Mouse (Mus musculus): ENCODE results near the gene Smg6. TPM values are rescaled to one million over a fixed set of nuclear protein-coding genes. Genes with fewer than 3 reads are reported as not detected.

Smg6 gene
- polyA plus RNA-seq, 1 experiment = 40.8 TPM

DNA sequence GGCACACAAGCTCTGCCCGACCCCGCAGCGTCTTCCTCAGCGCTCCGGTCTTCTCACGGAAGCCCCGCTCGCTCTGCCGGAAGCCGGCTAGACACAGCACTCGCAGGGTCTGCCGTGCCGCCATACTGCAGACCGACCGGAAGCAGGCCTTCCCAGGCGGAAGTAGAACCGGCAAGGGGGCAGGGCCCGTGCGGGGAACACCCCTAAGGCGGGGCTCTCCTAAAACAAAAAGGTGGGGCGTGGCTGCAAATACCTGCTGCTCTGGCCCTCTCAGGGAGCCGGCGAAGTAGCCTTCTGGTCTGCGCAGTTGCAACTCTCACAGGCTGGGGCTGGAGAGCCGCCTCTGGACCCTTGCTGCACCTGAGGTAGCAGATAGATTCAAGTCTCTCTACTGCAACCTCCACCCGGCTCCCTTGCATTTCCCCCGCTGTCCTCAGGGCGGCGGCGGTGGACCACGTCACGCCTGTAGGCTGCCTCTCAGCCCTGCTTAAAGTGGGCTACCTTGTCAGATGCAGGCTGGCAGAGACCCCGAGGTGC is 253.1 kb downstream of the Smg6 start, which contains the start of gene Ovca2:
TSS of gene Ovca2 (minus strand) at position 164 of the 537 bp plus-strand sequence.
- Histone ChIP-seq H3K4me1 (ENCODE audit: control insufficient read depth, insufficient read depth, low read length) (no peaks in the 10 kb centered on the region; the same call in 1 of the 2 replicates), H3K4me3 (replicated peaks; ENCODE audit: extremely low read depth, low read depth, low read length) (peak within 1 kb of the TSS; percentile 78)
- DNase-seq = peak; percentile 90
- peak; percentile 67 for TF ChIP-seq CTCF (IDR thresholded peaks at IDR 0.05; ENCODE audit: insufficient read depth, low read length)
- TF ChIP-seq POLR2A (IDR thresholded peaks at IDR 0.05; ENCODE audit: borderline replicate concordance, extremely low read depth, low read depth, low read length) = peak; percentile 84
- under 1% methylated on average over 33 of the region's 33 CpGs for WGBS

DNA sequence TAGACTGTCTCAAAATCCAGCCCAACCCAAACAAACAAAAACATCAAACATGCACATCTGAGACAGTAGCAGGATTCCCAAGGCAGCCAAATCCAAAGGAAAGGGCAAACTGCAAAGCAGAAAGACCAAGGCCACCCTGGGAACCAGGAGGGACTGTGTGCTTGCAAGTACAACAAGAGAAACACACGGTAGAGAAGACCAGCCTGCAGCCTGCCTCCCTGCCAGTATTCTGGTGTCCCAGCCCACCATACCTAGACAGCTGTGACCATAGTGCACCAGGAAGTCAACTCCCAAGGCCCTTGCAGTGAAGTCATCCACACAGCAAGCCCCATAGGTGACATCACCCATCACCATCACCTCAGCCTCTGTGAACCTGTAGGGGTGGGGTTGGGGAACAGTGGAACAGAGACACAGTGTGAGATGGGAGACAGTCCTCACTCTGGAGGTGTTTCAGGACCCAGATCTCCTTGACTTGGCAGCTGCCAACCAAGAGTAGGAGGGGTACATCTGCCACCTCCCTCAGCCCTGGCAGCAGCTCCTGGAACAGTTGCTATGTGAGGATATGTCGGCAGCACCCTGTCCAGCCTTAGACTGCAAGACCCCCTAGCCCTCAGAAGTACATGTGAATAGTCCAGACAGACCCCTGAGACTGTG is 258.4 kb downstream of the Smg6 start:
- no peak for DNase-seq
- Histone ChIP-seq H3K4me3 (replicated peaks; ENCODE audit: extremely low read depth, low read depth, low read length) (no peak overlapping the region), H3K4me1 (ENCODE audit: control insufficient read depth, insufficient read depth, low read length) (no peaks in the 10 kb centered on the region)
- TF ChIP-seq POLR2A (IDR thresholded peaks at IDR 0.05; ENCODE audit: borderline replicate concordance, extremely low read depth, low read depth, low read length) (no peak), CTCF (IDR thresholded peaks at IDR 0.05; ENCODE audit: insufficient read depth, low read length) (no peak)
- WGBS = 71% methylated on average over 2 of the region's 2 CpGs

DNA sequence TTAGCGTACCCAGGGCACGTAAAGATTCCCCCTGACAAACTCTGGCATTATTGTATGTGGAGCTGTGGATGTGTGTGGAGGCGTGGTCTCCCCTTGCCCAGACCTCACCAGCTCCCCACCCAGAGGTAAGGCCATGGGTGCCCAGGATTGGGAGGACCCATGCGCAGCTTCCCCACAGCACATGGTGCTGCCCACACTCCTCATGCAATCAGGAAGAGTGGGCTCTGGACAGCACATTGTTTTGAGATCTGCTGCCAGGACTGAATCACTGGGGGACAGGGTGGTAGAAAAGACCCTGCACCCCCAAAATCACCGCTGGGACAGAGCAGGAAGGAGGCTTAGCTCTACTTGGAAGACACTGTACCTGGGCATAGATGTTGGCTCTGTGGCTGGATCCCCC is 258.9 kb downstream of the Smg6 start:
- H3K4me1 ChIP-seq (ENCODE audit: control insufficient read depth, insufficient read depth, low read length) = no peaks in the 10 kb centered on the region
- no peak overlapping the region for H3K4me3 ChIP-seq (replicated peaks; ENCODE audit: extremely low read depth, low read depth, low read length)
- 91% methylated on average over 5 of the region's 5 CpGs for WGBS
- DNase-seq = no peak
- TF ChIP-seq POLR2A (IDR thresholded peaks at IDR 0.05; ENCODE audit: borderline replicate concordance, extremely low read depth, low read depth, low read length) (no peak), CTCF (IDR thresholded peaks at IDR 0.05; ENCODE audit: insufficient read depth, low read length) (no peak)

DNA sequence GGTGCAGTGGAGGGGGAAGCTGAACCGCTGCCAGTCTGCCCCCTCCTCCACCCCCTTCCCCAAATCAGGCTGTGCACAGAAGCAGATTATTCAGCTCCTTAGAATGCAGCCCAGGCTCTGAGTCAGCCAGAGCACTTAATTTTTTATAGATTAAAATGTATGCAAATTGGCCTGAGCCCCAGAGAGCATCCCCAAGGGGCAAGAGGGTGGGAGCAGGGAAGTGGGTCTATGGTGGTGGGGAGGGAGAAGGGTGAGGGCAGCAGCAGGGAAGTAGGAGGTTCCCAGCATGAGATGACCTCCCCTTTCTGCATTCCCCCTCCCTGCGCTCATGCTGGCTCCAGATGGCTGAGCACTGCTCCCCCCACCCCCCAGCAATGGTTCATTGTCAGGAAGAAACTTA is 259.4 kb downstream of the Smg6 start:
- Histone ChIP-seq H3K4me1 (ENCODE audit: control insufficient read depth, insufficient read depth, low read length) (no peaks in the 10 kb centered on the region), H3K4me3 (replicated peaks; ENCODE audit: extremely low read depth, low read depth, low read length) (no peak overlapping the region)
- 76% methylated on average over 2 of the region's 2 CpGs for WGBS
- no peak for DNase-seq
- TF ChIP-seq CTCF (IDR thresholded peaks at IDR 0.05; ENCODE audit: insufficient read depth, low read length) = no peak

DNA sequence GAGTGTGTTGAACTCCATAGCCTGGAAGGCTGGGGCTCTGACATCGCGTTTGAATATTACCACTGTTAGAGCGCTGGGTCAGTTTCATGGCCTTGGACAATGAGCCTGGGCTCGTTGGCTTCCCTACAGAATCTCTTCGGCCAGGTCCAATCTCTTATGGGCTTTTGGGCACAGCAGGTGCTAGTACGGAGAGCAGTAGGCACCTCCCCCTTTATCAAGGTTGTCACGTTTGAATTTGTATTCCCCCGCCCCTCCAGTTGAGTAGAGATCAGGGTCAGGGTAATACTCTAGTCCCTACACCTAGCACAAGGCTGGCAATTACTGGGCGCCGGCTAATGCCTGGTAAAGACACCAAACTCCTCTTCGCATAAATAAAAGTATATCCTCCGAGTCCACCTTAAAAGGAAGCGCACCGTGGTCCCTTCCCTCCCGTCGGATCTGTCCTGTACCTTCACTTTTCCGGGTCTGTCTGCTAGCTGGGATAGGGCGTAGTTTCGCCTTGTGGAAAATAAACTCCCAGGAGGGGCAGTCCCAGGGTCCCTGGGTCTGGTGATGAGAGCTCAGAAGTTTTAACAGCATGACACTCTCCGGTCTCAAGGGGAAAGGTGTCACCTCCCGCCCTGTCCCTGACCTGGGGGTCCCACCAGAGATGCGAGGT is 264.2 kb downstream of the Smg6 start:
- 2% methylated on average over 22 of the region's 22 CpGs for WGBS
- peak overlapping the region; percentile 82 for H3K4me3 ChIP-seq (replicated peaks; ENCODE audit: extremely low read depth, low read depth, low read length)
- no peak for TF ChIP-seq POLR2A (IDR thresholded peaks at IDR 0.05; ENCODE audit: borderline replicate concordance, extremely low read depth, low read depth, low read length)
- no peak for TF ChIP-seq CTCF (IDR thresholded peaks at IDR 0.05; ENCODE audit: insufficient read depth, low read length)
- H3K4me1 ChIP-seq (ENCODE audit: control insufficient read depth, insufficient read depth, low read length) = peaks cover 4% of the 10 kb centered on the region; the same call in 1 of the 2 replicates
- DNase-seq = no peak

DNA sequence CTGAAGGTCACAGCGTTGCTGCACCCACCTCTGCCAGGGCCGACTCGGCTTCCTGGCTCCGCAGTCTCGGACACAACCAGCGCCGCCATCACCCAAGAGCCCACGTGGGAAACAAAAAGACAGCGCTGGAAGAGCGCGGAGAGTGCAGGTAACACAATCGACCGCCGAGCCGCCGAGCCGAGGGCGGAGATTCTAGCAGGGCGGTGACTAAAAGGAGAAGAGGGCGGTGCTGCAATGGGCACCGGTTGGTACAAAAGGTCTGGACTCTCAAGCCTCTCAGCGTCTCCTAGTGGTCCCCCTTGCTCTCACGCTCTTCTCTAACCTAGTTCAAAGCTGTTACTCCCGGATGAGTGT is 264.7 kb downstream of the Smg6 start:
- H3K4me3 ChIP-seq (replicated peaks; ENCODE audit: extremely low read depth, low read depth, low read length) = peak overlapping the region; percentile 82
- H3K4me1 ChIP-seq (ENCODE audit: control insufficient read depth, insufficient read depth, low read length) = peaks cover 4% of the 10 kb centered on the region; the same call in 1 of the 2 replicates
- TF ChIP-seq CTCF (IDR thresholded peaks at IDR 0.05; ENCODE audit: insufficient read depth, low read length) (peak; percentile 12; the same call in 1 of the 2 replicates), POLR2A (IDR thresholded peaks at IDR 0.05; ENCODE audit: borderline replicate concordance, extremely low read depth, low read depth, low read length) (peak; percentile 52; the same call in 1 of the 2 replicates)
- DNase-seq = peak; percentile 72
- WGBS = 1% methylated on average over 24 of the region's 24 CpGs

DNA sequence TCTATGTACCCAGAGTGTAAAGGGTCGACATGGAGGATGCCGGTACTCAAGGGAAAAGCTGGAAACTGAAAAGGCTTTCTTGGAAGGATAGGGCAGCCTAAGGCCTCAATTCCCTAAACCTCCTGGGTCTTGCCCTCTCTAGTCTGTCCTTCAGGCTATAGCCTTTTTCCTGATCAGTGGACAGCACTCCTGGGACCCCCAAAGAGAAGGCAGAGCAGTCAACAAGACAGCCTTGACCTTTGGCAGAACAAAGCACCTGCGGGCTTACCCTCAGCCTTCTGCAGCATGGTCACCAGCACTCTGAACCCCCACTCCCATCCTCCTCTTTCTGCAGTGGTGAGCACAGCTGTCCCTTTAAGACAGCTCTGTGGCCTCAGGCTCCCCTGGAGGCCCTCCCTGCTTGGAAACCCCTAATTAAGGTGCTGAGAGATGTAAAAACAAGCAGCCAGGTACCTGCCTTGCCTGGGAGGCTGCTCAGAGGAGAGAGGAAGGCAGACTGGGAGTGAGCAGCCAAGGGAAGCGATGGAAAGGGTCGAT is 265.4 kb downstream of the Smg6 start, which contains the start of gene Dph1:
TSS of gene Dph1 (minus strand) at position 337 of the 537 bp plus-strand sequence.
- Histone ChIP-seq H3K4me1 (ENCODE audit: control insufficient read depth, insufficient read depth, low read length) (peaks cover 4% of the 10 kb centered on the region; the same call in 1 of the 2 replicates), H3K4me3 (replicated peaks; ENCODE audit: extremely low read depth, low read depth, low read length) (peak within 1 kb of the TSS; percentile 82)
- WGBS = 59% methylated on average over 5 of the region's 5 CpGs
- TF ChIP-seq POLR2A (IDR thresholded peaks at IDR 0.05; ENCODE audit: borderline replicate concordance, extremely low read depth, low read depth, low read length) (no peak), CTCF (IDR thresholded peaks at IDR 0.05; ENCODE audit: insufficient read depth, low read length) (no peak)
- DNase-seq = no peak

DNA sequence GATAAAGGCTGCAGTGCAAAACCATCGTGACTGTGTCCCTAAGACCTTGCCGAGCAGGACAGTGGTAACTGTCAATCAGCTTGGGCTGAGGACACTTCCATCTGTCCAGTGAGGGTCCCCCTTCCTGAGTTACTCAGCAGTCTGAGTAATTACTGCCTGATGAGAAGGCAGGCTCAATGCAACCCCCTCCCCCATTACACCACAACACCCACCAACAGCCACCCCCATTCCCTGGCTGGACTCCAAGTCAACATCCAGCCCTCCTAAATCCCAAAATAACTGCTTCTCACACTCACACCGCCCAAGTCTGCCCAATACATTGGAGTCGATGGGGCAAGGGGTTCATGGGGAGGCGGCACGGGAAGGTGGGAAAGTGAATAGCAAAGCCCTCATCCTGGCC is 266.2 kb downstream of the Smg6 start:
- WGBS = 62% methylated on average over 6 of the region's 6 CpGs
- Histone ChIP-seq H3K4me3 (replicated peaks; ENCODE audit: extremely low read depth, low read depth, low read length) (no peak overlapping the region), H3K4me1 (ENCODE audit: control insufficient read depth, insufficient read depth, low read length) (peaks cover 4% of the 10 kb centered on the region; the same call in 1 of the 2 replicates)
- DNase-seq = no peak
- TF ChIP-seq POLR2A (IDR thresholded peaks at IDR 0.05; ENCODE audit: borderline replicate concordance, extremely low read depth, low read depth, low read length) = no peak
- TF ChIP-seq CTCF (IDR thresholded peaks at IDR 0.05; ENCODE audit: insufficient read depth, low read length) = no peak

DNA sequence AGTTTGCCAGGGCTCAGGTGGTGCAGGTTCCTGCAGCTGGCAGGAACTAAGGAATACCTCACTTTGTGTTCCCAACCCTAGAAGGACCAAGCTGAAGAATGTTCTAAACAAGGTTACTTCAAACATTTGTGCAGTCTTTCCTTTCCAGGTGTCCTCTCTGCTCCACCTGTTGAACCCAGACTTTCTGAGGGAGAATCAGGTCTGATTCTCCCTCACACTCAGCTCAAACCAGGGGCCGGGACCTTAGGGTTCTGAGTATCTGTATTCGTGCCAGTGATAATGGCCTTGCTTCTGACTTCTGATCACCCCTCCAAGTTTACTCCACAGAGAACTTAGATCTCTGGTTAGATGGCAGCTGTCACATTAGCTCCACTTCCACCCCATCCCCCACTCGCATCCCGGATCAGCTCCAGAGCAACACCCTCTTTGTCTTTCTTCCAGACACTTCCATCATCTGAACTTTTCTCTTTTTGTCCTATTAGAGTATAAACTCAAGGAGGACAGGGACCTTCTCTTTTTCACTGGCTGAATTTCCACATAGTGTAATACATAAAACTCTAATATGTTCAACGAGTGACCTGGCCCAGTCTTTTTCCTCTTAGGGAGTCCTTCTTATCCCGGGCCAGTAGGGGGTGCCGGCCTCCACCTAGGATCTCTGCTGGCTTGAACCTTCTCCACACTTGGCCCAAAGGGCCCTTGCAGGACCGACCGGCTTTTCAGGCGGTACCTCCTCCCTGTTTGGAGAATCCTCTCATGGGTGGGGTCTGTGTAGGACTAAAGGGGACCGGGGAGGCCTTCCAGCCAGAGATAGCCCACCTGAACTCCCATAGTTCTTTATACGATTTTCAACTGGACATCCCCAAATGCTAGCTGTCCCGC is 267.0 kb downstream of the Smg6 start:
- peak; percentile 71 for DNase-seq
- H3K4me1 ChIP-seq (ENCODE audit: control insufficient read depth, insufficient read depth, low read length) = peaks cover 4% of the 10 kb centered on the region; the same call in 1 of the 2 replicates
- no peak overlapping the region for H3K4me3 ChIP-seq (replicated peaks; ENCODE audit: extremely low read depth, low read depth, low read length)
- peak; percentile 70 for TF ChIP-seq CTCF (IDR thresholded peaks at IDR 0.05; ENCODE audit: insufficient read depth, low read length)
- no peak for TF ChIP-seq POLR2A (IDR thresholded peaks at IDR 0.05; ENCODE audit: borderline replicate concordance, extremely low read depth, low read depth, low read length)
- WGBS = 25% methylated on average over 13 of the region's 13 CpGs

Measured in lung, adult 2 months (tissue).